ENCODE assay signal across 31 mouse cellular contexts in the genomic region with DNA sequence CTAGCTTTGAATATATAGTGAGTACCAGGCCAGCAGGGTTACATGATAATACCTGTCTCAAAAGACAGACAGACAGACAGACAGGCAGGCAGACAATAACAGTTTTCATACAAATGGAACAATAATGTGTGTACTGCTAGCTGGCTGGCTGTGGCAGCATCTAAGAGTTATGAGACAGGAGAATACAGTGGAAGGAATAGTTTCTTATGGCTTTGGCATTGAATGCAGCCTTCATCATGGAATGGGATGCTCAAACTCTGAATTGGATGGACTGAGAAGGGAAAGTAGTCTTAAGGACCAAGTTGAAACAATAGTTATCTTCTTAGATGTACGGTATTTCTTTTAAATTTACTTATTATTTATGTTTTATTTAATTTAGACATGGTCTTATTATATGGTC. TPM values are rescaled to one million over a fixed set of nuclear protein-coding genes. Genes with fewer than 3 reads are reported as not detected.
"Had no signal": no experiment of that assay in that cellular context is flagged by ENCODE, and none has a peak within 500 bp of the region (broad histone marks: within the 10 kb centered on the region; RNA-seq: fewer than 3 reads in every experiment).

No protein-coding gene starts in this region.

- H3K4me2 ChIP-seq: embryonic facial prominence, embryonic 12.5 days; embryonic facial prominence, embryonic 15.5 days; forebrain, embryonic 12.5 days; forebrain, embryonic 13.5 days; forebrain, embryonic 15.5 days had no signal

- H3K27me3 ChIP-seq: embryonic facial prominence, embryonic 12.5 days; embryonic facial prominence, embryonic 13.5 days; embryonic facial prominence, embryonic 15.5 days; forebrain, embryonic 13.5 days; forebrain, embryonic 15.5 days had no signal

- H3K4me1 ChIP-seq: embryonic facial prominence, embryonic 12.5 days; embryonic facial prominence, embryonic 15.5 days; forebrain, embryonic 12.5 days; forebrain, embryonic 15.5 days had no signal

- H3K4me3 ChIP-seq: embryonic facial prominence, embryonic 10.5 days; embryonic facial prominence, embryonic 12.5 days; embryonic facial prominence, embryonic 13.5 days; embryonic facial prominence, embryonic 15.5 days; erythroblast, embryonic 14.5 days; forebrain, embryonic 10.5 days; forebrain, embryonic 12.5 days; forebrain, embryonic 13.5 days; forebrain, embryonic 15.5 days; gastrocnemius, adult 2 months; heart, adult 2 months had no signal

- H3K9me3 ChIP-seq: embryonic facial prominence, embryonic 10.5 days; embryonic facial prominence, embryonic 12.5 days; embryonic facial prominence, embryonic 13.5 days; embryonic facial prominence, embryonic 15.5 days; forebrain, embryonic 10.5 days; forebrain, embryonic 12.5 days; forebrain, embryonic 13.5 days; forebrain, embryonic 15.5 days had no signal

- ATAC-seq: forebrain, embryonic 13.5 days had no signal

- H3K36me3 ChIP-seq: embryonic facial prominence, embryonic 10.5 days; embryonic facial prominence, embryonic 12.5 days; embryonic facial prominence, embryonic 13.5 days; embryonic facial prominence, embryonic 15.5 days; forebrain, embryonic 10.5 days; forebrain, embryonic 12.5 days; forebrain, embryonic 15.5 days had no signal

- DNase-seq: cerebellum, adult 2 months; cerebellum, adult 8-10 months; cerebellum, adult 9-10 months; cerebellum, adult 9-11 months; cerebellum, postnatal 10 days; cerebellum, postnatal 14 days; cerebellum, postnatal 25 days; cerebellum, postnatal 36 days; embryo, embryonic 11 days; forebrain, postnatal 0 days; gastrocnemius, adult 2 months; gastrocnemius, postnatal 10 days; gastrocnemius, postnatal 14 days; gastrocnemius, postnatal 25 days; gastrocnemius, postnatal 36 days; heart, adult 18-20 months; heart, adult 2 months had no signal

- H3K27ac ChIP-seq: embryonic facial prominence, embryonic 10.5 days; embryonic facial prominence, embryonic 12.5 days; embryonic facial prominence, embryonic 13.5 days; embryonic facial prominence, embryonic 15.5 days; forebrain, embryonic 10.5 days; forebrain, embryonic 12.5 days; forebrain, embryonic 13.5 days; forebrain, embryonic 15.5 days; gastrocnemius, adult 2 months; heart, adult 2 months had no signal

- H3K9ac ChIP-seq: embryonic facial prominence, embryonic 12.5 days; embryonic facial prominence, embryonic 13.5 days; embryonic facial prominence, embryonic 15.5 days; forebrain, embryonic 12.5 days; forebrain, embryonic 13.5 days; forebrain, embryonic 15.5 days; forebrain, postnatal 0 days had no signal

RNA-seq across cellular contexts. Expression of gene Cga, which starts 5.7 kb away (rescaled TPM):
- polyA plus RNA-seq: cerebellum, adult 2 months; cortical plate, adult 2 months; erythroblast, embryonic 14.5 days; forebrain, embryonic 11.5 days; forebrain, embryonic 13.5 days; forebrain, embryonic 15.5 days; forebrain, embryonic 16.5 days; forebrain, postnatal 0 days; frontal cortex, adult 2 months; gonadal fat pad, adult 2 months; heart, adult 2 months had no signal
